Mouse (Mus musculus) megakaryocyte, embryonic 14.5 days (primary cell): ENCODE measurements at regions not wholly inside any gene's neighbourhood (a gene's known extent, or its start where the extent isn't known, plus 50 kb on each side); places are given as distances from the start of the nearest gene placed in this dataset.

Experiments used
- H3K27me3 ChIP-seq: replicated peaks from 2 replicates; pipeline ENCODE3; 2012; ENCODE audit warnings: inconsistent platforms
- H3K36me3 ChIP-seq: replicated peaks from 2 replicates; pipeline ENCODE3; 2012; ENCODE audit warnings: low read length, inconsistent platforms, mixed read lengths
- H3K4me1 ChIP-seq: 2 replicates; pipeline ENCODE4 v1.6.1; 2012; ENCODE audit warnings: inconsistent platforms
- H3K4me3 ChIP-seq: replicated peaks from 2 replicates; pipeline ENCODE3; 2012; ENCODE audit warnings: moderate library complexity, mild to moderate bottlenecking, inconsistent platforms
- H3K9me3 ChIP-seq: 2 replicates; pipeline ENCODE4 v1.6.1; 2012; ENCODE audit warnings: inconsistent platforms
- FLI1 ChIP-seq: IDR thresholded peaks from 2 replicates; pipeline ENCODE4 v1.6.1; 2012; ENCODE audit warnings: low read length, inconsistent platforms, mixed read lengths
- GATA1 ChIP-seq: IDR thresholded peaks from 3 replicates; pipeline ENCODE4 v1.6.1; 2012; ENCODE audit warnings: mixed read lengths, low read length, inconsistent platforms, borderline replicate concordance

DNA sequence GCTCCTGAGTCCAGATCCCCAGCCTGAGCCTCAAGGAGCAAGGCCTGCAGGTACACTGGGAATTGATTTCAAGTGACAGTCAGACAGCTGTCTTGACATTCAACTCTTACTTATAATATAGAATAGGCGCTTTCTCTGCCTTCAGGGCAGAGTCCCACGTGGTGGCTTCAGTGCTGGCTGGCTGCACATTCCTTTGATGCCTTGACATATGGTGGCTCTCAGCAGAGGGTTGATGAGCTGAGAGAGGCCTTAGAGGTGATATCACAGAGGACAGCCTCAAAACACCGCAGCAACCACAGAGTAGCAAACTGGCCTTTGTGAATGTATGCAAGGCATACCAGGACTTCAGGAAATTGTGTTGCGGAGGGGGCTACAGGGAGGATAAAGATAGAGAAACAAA lies 243.4 kb downstream of the Tle3 start:
- Histone ChIP-seq H3K36me3 (no peaks in the 10 kb centered on the region), H3K27me3 (peaks cover 91% of the 10 kb centered on the region), H3K4me1 (peaks cover 9% of the 10 kb centered on the region), H3K9me3 (peaks cover 23% of the 10 kb centered on the region), H3K4me3 (no peak overlapping the region)
- TF ChIP-seq FLI1 (no peak), GATA1 (no peak)

DNA sequence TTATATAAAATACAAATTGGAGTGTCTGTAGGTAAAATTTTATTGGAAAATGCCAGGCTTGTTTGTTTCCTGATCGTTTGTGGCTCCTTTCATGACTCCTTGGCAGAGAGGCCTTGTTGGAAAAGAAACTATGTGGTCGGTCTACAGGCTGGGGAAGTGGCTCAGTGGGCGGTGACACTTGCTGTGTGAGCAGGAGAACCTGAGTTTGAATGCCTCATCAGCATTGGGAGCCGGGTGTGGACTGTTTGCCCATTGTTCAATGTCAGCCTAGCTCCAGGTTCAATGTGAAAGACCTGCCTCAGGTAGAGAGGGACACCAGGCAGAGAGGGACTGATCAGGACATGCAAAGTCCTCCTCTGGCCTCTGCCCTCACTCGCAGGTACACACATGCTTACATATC lies 235.4 kb downstream of the Tle3 start:
- TF ChIP-seq FLI1 (no peak), GATA1 (no peak)
- no peaks in the 10 kb centered on the region for H3K36me3 ChIP-seq
- H3K4me1 ChIP-seq, result no peaks in the 10 kb centered on the region
- H3K27me3 ChIP-seq, result peaks cover 82% of the 10 kb centered on the region
- H3K4me3 ChIP-seq, result no peak overlapping the region
- H3K9me3 ChIP-seq, result no peaks in the 10 kb centered on the region

DNA sequence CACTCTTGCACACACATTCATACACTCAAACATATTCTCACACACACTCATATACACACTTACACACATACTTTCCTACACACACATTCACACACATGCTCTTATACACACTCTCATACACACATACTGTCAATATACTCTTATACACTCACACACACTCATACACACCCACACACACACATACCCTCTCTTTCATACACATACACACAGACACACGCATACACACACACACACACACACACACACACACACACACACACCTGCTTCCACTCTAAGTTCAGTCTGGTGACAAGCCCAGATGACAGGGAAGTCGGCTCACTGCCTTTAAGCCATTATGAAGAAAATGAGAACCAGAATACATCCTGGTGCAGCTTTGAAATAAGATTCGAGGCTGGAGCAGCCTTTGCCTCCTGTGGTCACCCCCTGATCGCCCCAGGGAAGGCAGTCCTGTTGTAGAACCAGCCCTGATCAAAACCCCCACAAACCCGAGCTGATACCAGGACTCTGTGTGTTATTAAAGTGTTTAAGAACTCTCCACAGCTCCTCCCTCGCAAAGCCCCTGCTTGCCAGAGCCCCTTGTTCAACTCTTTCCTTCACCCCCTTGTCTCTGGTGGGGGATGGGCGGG lies 230.3 kb downstream of the Tle3 start:
- H3K4me3 ChIP-seq, result no peak overlapping the region
- no peak for TF ChIP-seq FLI1
- no peak for TF ChIP-seq GATA1
- no peaks in the 10 kb centered on the region for H3K36me3 ChIP-seq
- H3K4me1 ChIP-seq, result no peaks in the 10 kb centered on the region
- no peaks in the 10 kb centered on the region for H3K9me3 ChIP-seq
- H3K27me3 ChIP-seq, result peaks cover 76% of the 10 kb centered on the region

DNA sequence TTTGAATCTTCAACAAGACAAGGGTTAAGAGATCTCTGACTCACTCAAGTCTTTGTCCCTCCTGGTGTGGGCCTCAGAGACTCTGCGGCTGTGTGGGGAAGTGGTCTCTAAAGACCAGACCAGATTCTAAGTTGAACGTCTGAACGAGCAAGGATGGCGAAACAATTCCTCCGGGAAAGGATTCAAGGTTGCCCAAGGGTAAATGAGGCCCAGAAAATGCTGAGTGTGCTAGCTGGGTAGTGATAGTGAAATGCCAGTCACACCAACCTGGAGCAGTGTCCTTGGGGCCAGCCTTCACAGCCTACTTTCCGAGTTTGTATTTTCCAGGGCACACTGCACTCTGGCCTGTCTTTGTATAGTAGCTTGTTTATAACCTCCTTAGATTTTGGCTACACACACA lies 229.7 kb downstream of the Tle3 start:
- Histone ChIP-seq H3K4me1 (no peaks in the 10 kb centered on the region), H3K27me3 (peaks cover 82% of the 10 kb centered on the region), H3K4me3 (no peak overlapping the region), H3K9me3 (no peaks in the 10 kb centered on the region), H3K36me3 (no peaks in the 10 kb centered on the region)
- TF ChIP-seq FLI1 (no peak), GATA1 (no peak)

DNA sequence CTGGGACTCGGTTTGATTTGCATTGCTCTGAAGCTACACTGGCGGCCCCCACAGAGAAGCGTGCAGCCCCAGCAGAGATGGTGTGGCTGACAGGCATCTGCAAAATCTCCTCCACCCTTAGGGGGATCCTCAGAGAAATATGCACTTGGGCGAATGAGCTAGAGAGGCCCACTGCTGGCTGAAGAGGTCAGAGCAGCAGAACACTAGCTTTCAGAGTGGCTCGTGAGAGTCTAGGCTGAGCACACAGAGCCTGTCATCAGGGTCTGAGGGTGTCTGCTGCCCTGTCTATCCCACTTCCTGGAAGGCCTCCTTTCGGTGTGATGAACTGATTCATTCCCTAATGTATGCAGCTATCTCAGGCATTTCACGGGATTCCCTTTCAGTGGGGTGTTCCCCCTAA lies 225.1 kb downstream of the Tle3 start:
- H3K9me3 ChIP-seq, result peaks cover under 1% of the 10 kb centered on the region; the same call in 1 of the 2 replicates
- H3K27me3 ChIP-seq, result peaks cover 86% of the 10 kb centered on the region
- H3K4me1 ChIP-seq, result no peaks in the 10 kb centered on the region
- TF ChIP-seq FLI1 (no peak), GATA1 (no peak)
- no peak overlapping the region for H3K4me3 ChIP-seq
- H3K36me3 ChIP-seq, result no peaks in the 10 kb centered on the region

DNA sequence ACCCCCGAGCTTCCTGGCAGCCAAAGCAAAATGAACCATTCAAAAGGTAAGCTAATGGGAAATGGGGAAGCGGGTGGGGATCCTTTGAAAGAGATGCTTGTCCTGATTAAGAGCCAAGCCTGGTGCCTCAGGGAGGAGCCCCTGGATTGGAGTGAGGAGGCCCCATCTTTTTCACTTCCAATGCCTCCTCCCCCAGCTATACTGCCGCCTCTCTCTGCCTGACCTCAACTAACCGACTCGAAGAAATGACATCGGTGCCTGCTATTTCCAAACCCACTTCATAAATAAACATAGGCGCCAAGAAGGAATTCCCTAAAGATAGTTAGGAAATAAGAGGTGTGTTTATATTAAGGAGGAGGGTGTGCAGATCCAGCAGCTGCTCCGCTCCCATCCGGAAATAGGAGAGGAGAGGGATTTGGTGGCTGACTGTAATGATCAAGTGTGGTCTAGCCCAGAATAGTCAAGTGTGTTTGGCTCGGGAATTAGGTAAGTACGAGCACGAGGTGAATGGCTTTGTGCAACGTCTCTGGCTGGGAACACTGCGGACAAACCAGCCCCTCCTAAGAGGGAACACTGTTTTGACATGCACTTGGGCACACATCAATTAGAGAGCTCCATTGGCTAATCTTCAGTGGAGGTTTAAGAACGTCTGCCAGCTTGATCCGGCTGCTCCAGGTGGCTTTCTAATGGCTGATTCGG lies 224.4 kb downstream of the Tle3 start:
- H3K4me3 ChIP-seq, result no peak overlapping the region
- no peaks in the 10 kb centered on the region for H3K4me1 ChIP-seq
- H3K27me3 ChIP-seq, result peaks cover 87% of the 10 kb centered on the region
- peaks cover 4% of the 10 kb centered on the region; the same call in 1 of the 2 replicates for H3K9me3 ChIP-seq
- TF ChIP-seq FLI1, result no peak
- TF ChIP-seq GATA1, result no peak
- H3K36me3 ChIP-seq, result no peaks in the 10 kb centered on the region

DNA sequence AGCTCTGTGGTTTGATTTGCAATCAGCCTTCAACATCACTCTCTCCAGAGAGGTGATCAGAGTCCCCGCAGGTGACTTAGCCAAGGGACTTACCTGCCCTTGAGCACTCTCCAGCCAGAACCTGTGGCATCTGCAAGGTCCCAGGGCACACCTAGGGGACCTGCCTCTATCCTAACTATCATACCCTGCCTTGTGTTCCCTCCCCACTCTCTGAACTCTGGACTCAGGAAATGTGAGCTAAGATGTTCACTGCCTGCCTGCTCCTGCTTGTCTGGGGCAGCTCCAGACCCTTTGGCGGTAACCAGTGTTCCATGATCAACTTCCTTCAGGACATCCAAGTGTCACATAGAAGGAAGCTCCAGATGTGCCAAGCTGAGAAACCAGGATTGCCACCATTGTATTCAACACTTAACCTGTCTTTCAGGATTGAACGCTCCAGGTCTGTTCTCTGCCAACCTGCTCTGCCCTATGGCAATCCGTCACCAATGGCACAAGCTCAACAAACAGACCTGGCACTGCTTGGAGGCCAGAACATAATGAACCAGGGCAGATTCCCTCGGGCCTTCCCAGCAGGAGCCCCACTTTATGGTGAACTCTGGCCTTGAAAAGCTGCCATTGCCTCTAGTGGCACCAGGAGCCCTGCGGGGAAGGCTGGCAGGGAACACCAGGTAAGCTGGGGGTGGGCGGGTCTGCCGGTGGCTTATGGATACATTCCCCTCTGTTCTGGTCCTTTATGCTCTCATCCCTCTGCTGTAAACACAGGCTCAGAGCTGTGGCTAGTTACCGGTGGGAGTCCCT lies 223.2 kb downstream of the Tle3 start:
- H3K4me1 ChIP-seq, result no peaks in the 10 kb centered on the region
- H3K27me3 ChIP-seq, result peaks cover 88% of the 10 kb centered on the region
- no peaks in the 10 kb centered on the region for H3K36me3 ChIP-seq
- no peak overlapping the region for H3K4me3 ChIP-seq
- TF ChIP-seq FLI1 (no peak), GATA1 (no peak)
- H3K9me3 ChIP-seq, result peaks cover 4% of the 10 kb centered on the region; the same call in 1 of the 2 replicates

DNA sequence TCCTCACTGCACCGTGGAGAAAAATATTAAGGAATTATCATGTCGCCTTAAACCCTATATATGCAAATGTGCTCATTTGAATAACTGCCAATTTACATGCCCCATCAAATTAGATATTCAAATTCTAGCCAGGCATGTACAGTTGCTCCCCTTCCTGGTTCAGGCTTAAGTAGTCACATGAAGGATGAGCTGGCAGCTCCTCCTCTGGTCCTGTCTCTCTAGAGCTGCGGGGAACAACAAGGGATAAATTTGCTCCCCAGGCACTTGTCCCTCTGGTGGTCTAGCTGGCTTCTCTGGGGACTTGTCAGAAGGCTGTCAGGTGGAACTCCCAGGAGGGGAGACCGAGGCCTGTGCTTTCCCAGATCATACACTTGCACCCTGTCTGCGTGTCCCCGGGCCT lies 221.8 kb downstream of the Tle3 start:
- Histone ChIP-seq H3K36me3 (no peaks in the 10 kb centered on the region), H3K9me3 (peaks cover 4% of the 10 kb centered on the region; the same call in 1 of the 2 replicates), H3K27me3 (peaks cover 90% of the 10 kb centered on the region), H3K4me1 (no peaks in the 10 kb centered on the region), H3K4me3 (no peak overlapping the region)
- TF ChIP-seq GATA1, result no peak
- TF ChIP-seq FLI1, result no peak

DNA sequence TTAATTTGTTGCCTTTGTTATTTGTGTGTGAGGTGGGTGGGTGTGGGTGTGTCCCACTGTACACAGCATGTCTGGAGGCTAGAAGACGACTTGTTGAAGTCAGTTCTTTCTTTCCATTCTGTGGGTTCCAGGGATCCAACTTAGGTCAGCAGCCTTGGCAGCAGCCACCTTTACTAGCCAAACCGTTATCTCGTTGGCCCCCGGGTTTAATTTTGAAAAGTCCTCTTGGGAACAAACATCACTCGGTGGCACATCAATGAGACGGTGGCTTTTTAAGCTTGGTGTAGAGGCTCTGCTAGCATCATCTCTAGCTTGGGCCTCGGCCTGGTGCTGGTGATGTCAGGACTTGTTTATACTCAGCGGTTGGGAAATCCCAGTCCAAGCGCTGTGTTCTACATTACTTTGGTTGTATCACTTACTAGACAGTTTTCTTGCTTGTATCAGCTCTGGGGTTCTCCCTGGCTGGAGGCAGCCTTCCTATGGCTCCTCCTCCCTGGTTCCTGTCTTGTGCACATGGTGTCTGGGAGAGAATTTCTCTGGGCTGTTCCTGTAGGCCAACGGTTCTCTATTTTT lies 217.6 kb downstream of the Tle3 start:
- no peak for TF ChIP-seq GATA1
- TF ChIP-seq FLI1, result no peak
- H3K4me3 ChIP-seq, result no peak overlapping the region
- peaks cover 74% of the 10 kb centered on the region for H3K27me3 ChIP-seq
- H3K36me3 ChIP-seq, result no peaks in the 10 kb centered on the region
- H3K4me1 ChIP-seq, result no peaks in the 10 kb centered on the region
- peaks cover 4% of the 10 kb centered on the region; the same call in 1 of the 2 replicates for H3K9me3 ChIP-seq
